Mouse (Mus musculus) thymus, adult 2 months (tissue): ENCODE measurements around the gene Ctnna3. TPM values are rescaled to one million over a fixed set of nuclear protein-coding genes. Genes with fewer than 3 reads are reported as not detected.

ENCODE experiments used
- DNase-seq: peaks from one replicate; pipeline ENCODE4 v3.0.0; 2021
- H3K27ac ChIP-seq: fragments of 200-500 bp; 2 replicates; pipeline ENCODE4 v1.5.1; 2012; ENCODE audit warnings: low read length, control low read depth; ENCODE audit not compliant: control insufficient read depth, insufficient read depth
- H3K27me3 ChIP-seq: fragments of 200-500 bp; 2 replicates; pipeline ENCODE4 v1.6.1; 2012; ENCODE audit warnings: mild to moderate bottlenecking, low read length, moderate library complexity, mixed read lengths; ENCODE audit not compliant: control insufficient read depth, insufficient read depth
- H3K36me3 ChIP-seq: fragments of 200-500 bp; 2 replicates; pipeline ENCODE4 v1.6.1; 2012; ENCODE audit warnings: mild to moderate bottlenecking, low read length, moderate library complexity; ENCODE audit not compliant: control insufficient read depth, insufficient read depth
- H3K4me1 ChIP-seq: fragments of 200-500 bp; replicated peaks from 2 replicates; pipeline ENCODE4 v1.6.1; 2012; ENCODE audit warnings: low read length; ENCODE audit not compliant: control insufficient read depth, insufficient read depth
- H3K4me3 ChIP-seq: fragments of 200-500 bp; 2 replicates; pipeline ENCODE4 v1.5.1; 2012; ENCODE audit warnings: mild to moderate bottlenecking, low read length, control low read depth, moderate library complexity; ENCODE audit not compliant: control insufficient read depth, insufficient read depth
- CTCF ChIP-seq: fragments of 200-500 bp; IDR thresholded peaks from 2 replicates; pipeline ENCODE4 v1.5.1; 2012; ENCODE audit warnings: mild to moderate bottlenecking, control low read depth, low read length, moderate library complexity, borderline replicate concordance; ENCODE audit not compliant: control insufficient read depth, poor library complexity, insufficient read depth; ENCODE audit errors: extremely low read depth
- POLR2A ChIP-seq: fragments of 200-500 bp; IDR thresholded peaks from 2 replicates; pipeline ENCODE4 v1.6.1; 2012; ENCODE audit warnings: mild to moderate bottlenecking, low read length, control low read depth, moderate library complexity; ENCODE audit not compliant: control insufficient read depth, poor library complexity, insufficient read depth; ENCODE audit errors: extremely low read depth
- WGBS: fragments of 180-500 bp; shearing (Covaris S2); methylation state at CpG from one replicate; pipeline ENCODE4 v1.1.7; 2018; 5-methylcytosine and 5-hydroxymethylcytosine counted together
- polyA plus RNA-seq: library from polyadenylated mRNA; depleted of rRNA; stranded (reverse); fragments of >200 nt; gene quantifications from 2 replicates; pipeline ENCODE4 v1.2.3, GENCODE M21; 2012

The Ctnna3 gene
- polyA plus RNA-seq, 1 experiment: 0.46 TPM

DNA sequence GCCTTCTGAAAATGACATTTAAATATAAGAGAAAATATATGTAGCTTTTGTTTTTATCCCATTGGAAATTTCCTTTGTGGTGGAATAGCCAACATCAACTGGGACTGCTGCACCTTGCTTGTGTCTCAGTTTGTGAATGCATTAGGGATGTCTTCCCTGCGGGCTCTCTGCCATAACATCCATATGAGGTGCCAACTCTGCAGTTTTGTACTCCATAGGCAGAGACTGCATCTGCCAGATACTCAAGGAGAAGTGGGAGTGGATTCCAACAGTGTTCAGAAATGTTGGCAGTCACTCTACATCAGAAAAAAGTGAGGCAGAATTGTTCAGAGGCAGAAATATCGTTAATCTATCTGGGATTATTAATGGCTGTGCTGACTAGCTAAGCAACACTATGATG is 1158.2 kb downstream of the Ctnna3 start:
- Histone ChIP-seq H3K36me3 (no peaks in the 10 kb centered on the region), H3K4me1 (no peaks in the 10 kb centered on the region), H3K27ac (no peak overlapping the region), H3K27me3 (no peaks in the 10 kb centered on the region), H3K4me3 (no peak overlapping the region)
- DNase-seq: no peak
- TF ChIP-seq CTCF (no peak), POLR2A (no peak)
- WGBS: 86% methylated on average over 2 of the region's 2 CpGs

DNA sequence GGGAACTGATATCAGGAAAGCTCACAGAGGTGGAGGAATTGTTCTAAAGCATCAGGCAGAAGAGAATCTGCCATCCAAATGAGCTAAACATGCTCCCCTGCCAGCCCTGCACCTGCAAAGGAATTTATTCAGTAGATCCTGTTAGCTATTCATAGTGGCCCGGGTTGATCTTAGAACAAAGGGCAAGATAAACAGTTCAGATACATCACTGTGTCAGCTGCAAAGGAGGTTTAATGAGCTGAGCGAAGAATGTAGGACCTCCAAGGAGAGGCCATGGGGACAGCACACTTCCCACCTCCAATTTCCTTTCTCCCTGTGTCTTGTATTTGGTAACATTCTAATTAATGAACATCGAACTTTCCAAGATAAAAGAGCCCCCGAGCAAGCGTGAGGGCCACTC is 1206.9 kb downstream of the Ctnna3 start:
- H3K27me3 ChIP-seq: no peaks in the 10 kb centered on the region
- no peak for DNase-seq
- no peaks in the 10 kb centered on the region for H3K36me3 ChIP-seq
- WGBS: 74% methylated on average over 5 of the region's 5 CpGs
- no peak overlapping the region for H3K27ac ChIP-seq
- no peak overlapping the region for H3K4me3 ChIP-seq
- no peaks in the 10 kb centered on the region for H3K4me1 ChIP-seq
- TF ChIP-seq POLR2A (no peak), CTCF (no peak)

DNA sequence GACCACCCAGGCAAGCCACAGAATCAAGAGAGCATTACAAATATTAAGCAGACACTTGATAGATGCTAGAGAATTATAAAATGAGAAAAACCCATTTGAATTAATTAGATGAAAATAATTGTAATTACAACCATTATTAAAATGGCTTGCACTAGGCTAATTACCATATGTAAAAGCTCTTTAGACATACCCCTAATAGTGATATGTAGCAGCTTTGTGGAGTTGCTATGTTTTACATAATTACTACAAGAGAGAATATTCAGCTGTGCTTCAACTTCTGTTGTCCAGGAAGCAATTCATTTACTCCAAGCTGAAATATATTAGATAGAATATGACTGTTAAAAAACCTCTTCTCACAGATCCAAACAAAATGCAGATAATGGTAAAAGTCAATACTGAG is 1209.2 kb downstream of the Ctnna3 start:
- TF ChIP-seq POLR2A: no peak
- TF ChIP-seq CTCF: no peak
- Histone ChIP-seq H3K4me3 (no peak overlapping the region), H3K36me3 (no peaks in the 10 kb centered on the region), H3K27ac (no peak overlapping the region), H3K27me3 (no peaks in the 10 kb centered on the region), H3K4me1 (no peaks in the 10 kb centered on the region)
- no peak for DNase-seq

GRCm38 (mm10) chr10:64641093-64641492 is 1211.2 kb downstream of the Ctnna3 start:
- Histone ChIP-seq H3K4me3 (no peak overlapping the region), H3K36me3 (no peaks in the 10 kb centered on the region), H3K27me3 (no peaks in the 10 kb centered on the region), H3K27ac (no peak overlapping the region), H3K4me1 (no peaks in the 10 kb centered on the region)
- WGBS: 89% methylated on average over 4 of the region's 4 CpGs
- TF ChIP-seq CTCF (no peak), POLR2A (no peak)
- no peak for DNase-seq

- no peaks in the 10 kb centered on the region for H3K27me3 ChIP-seq
- H3K4me3 ChIP-seq: no peak overlapping the region
- TF ChIP-seq POLR2A (no peak), CTCF (no peak)
- no peak overlapping the region for H3K27ac ChIP-seq
- H3K36me3 ChIP-seq: no peaks in the 10 kb centered on the region
- no peaks in the 10 kb centered on the region for H3K4me1 ChIP-seq
- 64% methylated on average over 8 of the region's 8 CpGs for WGBS
- no peak for DNase-seq
Measured at GRCm38 (mm10) chr10:64641576-64641975, 1211.7 kb downstream of the Ctnna3 start.

DNA sequence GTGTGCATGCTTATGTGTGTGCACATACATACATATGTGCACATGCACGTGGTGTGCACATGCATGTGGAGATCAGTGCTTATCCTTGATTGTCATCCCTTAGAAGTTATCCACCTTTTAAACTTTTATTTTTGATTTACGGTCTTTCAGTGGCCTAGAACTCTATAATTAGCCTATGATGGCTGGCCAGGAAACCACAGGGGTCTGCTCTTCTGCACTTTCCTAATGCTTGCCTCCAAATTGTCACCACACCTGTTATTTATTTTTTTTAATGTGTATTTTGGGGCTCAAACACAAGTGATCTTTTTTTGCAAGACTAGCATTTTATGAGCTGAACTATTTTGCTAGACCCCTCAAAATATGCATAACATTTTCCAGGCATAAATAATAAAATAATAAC is 1214.1 kb downstream of the Ctnna3 start:
- no peak overlapping the region for H3K27ac ChIP-seq
- H3K4me3 ChIP-seq: no peak overlapping the region
- no peaks in the 10 kb centered on the region for H3K4me1 ChIP-seq
- 66% methylated on average over 2 of the region's 2 CpGs for WGBS
- TF ChIP-seq CTCF (no peak), POLR2A (no peak)
- H3K27me3 ChIP-seq: no peaks in the 10 kb centered on the region
- DNase-seq: no peak
- no peaks in the 10 kb centered on the region for H3K36me3 ChIP-seq

GRCm38 (mm10) chr10:64661190-64661589 is 1231.3 kb downstream of the Ctnna3 start:
- WGBS: 91% methylated on average over 4 of the region's 4 CpGs
- H3K4me3 ChIP-seq: no peak overlapping the region
- TF ChIP-seq POLR2A (no peak), CTCF (no peak)
- H3K36me3 ChIP-seq: no peaks in the 10 kb centered on the region
- H3K4me1 ChIP-seq: no peaks in the 10 kb centered on the region
- DNase-seq: no peak
- H3K27ac ChIP-seq: no peak overlapping the region
- H3K27me3 ChIP-seq: no peaks in the 10 kb centered on the region
